Mouse (Mus musculus) left cerebral cortex, postnatal 25 days (tissue): Measurements from ENCODE around the gene Grb7. TPM values are rescaled to one million over a fixed set of nuclear protein-coding genes. Genes with fewer than 3 reads are reported as not detected.

Experiments used
- DNase-seq, 2 experiments: peaks; one replicate each; pipeline ENCODE4 v3.0.0; 2022; ENCODE audit warnings: low spot score in 2 of 2, mixed read lengths in 1 of 2
- intact Hi-C: fragments of 180-260 bp; cut with DNase I; formaldehyde crosslinking; loops from one replicate; pipeline ENCODE4 v1.15.1; 2025
- total RNA-seq, 2 experiments: library from RNA; stranded (reverse); gene quantifications; 2 replicates each; pipeline ENCODE4 v1.2.3; 2021

Gene Grb7
- total RNA-seq, 2 experiments from 2014 or later: 2.4 to 2.7 TPM

DNA sequence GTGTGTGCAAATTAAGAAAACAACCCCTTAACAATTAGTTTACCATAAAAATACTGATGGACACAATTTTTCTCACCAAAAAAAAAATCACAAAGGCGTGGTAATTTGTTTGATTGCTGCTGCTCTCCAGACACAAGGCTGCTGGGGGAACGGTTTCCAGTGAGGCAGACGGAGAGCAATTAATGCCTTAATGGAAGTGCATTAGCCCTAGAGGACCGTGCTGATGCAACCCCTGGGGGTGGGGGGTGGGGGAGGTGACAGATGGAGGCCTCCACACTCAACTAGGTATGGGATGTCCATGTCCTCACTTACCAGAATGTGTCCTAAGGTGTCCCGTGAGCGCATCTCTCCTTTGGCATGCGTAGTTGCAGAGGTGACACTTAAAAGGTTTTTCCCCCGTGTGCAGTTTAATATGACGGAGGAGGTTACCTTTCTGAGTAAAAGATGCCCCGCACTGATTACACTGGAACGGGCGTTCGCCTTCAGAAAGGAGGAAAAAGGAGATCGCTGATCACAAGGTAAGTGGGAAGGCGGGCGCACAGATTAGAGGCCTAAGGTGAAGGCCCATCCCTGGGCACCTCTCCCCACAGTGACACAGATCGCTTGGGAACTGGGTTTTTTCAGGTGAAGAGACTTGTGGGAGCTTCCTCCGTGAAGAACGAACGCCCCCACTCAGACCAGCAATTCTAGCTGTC is 42.5 kb downstream of the Grb7 start:
- intact Hi-C loops: no loop called here
- no peak for DNase-seq

DNA sequence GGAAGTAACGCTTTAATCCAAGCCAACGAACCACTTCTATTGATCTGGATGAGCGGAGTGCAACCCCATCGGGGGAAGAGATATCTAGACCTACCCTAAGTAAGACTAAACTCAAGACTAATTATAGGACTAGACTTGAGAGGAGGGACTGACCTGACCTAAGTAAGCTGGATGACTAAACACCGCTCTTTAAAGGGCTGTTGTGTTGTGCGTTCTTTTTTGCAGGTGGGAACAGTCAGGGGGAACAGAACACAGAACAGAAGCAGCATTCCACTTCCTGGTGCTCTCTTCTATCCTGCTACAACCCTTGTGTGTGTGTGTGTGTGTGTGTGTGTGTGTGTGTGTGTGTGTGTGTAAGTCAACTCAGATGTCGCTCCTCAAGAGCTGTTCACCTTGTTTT is 45.4 kb downstream of the Grb7 start:
- no peak for DNase-seq
- intact Hi-C loops: no loop called here

DNA sequence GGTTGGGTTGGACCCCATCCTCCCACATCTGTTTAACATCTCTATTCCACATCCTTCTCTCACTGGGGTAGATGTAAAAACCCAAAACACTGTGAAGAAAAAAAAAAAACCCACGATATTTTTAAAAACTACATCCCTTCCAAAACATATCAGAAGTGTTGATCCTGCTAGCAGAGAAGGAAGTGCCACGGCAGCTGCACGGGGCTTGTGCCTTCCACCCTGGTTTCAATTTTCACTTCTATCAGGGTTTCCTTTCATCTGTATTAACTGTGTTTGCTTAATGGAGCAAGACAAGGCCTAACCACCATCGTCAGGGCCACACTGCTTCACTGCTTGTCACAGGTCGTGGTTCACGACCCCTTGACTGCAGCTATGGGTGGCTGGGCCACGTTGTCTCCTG is 46.8 kb downstream of the Grb7 start:
- no peak for DNase-seq
- intact Hi-C loops: no loop called here

DNA sequence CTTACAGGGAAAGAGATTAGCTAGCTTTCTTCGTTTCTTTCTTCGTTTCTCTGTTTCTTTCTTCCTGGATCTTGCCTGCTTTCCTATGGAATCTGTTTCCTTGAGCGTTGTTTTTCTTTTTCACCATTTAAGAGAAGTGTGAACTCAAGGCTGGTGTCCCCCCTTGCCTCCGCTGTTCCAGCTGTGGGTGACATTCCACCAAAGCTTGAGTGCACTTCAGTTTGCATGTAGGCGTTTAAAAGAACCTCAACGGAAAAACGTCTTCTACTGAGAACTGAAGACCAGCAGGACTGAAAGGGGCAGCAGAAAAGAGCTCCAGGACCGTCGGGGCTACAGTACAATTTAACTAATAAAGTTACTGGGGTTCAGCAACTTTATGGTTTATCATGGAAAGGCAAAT is 47.2 kb downstream of the Grb7 start:
- intact Hi-C loops: no loop called here
- no peak for DNase-seq

DNA sequence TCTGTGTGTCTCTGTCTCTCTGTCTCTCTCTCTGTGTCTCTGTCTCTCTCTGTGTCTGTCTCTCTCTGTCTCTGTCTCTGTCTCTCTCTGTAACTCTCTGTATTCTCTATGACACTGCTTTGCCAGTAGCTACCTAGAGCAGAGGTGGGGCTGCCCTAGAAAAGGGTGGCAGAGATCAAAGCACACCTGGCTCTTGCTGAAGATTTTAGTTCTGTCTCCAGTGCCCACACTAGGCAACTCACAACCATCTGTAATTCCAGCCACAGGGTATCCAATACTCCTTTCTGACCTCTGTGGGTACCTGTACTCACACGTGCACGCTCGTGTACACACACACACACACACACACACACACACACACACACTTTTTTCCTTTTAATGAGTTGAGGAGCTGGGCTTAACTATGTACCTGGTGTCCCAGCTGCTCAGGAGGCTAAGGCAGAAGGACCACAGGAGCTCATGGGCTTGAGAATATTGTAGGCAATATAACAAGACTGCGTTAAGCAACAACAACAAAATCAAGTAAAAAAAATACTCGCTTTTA is 49.1 kb downstream of the Grb7 start:
- intact Hi-C loops: no loop called here
- DNase-seq: no peak

DNA sequence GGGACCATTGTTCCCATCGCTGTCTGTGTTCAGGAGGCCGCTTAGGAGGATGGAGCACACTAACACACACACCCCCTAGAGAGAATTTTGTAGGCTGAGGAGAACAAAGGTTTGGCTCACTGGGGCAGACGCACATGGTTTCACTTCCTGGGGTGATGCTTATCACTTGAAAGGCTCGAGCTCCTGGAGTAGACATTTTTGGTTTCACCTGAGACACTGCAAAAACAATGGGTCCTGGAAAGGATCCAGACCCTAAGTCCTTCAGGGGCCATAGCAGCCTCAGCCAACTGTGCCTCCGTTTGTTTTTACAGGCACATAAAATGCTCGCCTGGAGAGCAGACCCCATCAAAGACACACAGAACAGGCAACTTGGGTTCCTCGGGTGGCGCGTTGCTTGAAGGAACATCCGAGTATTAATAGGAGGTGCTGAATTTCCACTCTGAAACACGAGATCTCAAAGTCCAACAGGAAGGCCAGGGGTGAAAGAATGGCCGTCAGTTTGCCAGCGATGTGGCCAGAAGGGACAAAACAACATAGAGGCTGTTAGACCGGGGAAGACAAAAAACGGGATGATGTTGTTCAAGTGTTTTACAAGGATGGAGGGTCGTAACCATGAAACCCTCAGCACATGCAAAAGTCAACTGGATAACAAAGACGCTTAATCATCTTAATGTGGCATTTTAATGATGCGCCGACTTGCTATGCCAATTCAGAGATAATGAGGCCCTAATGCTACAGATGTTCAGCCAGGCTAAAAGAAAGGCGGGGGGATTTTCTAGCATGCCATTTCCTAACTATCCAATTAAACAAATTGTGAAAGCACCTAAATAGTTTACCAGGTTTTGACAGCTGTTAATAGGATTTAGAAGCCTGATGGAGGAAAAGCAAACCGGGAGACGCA is 51.4 kb downstream of the Grb7 start:
- intact Hi-C loops: no loop called here
- DNase-seq: no peak

DNA sequence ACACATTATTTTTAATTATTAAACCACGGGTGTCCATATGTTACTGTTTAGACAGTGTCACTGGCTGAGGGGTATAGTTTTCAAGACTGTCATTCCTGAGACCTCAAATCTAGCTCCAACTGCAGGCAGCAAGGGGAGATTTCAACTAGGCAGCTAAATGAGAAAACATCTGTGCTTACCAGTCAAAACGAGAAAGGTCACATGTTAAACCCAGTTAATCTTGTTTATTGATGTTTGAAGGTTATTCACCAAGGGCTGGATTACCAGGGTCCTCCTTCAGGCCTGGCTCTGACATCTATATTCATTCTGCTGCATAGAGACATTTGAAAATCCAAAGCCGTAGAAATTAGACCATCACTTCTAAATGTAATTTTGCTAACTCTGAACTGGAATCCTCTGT is 58.7 kb downstream of the Grb7 start:
- DNase-seq: no peak
- intact Hi-C loops: no loop called here

Other genes starting within 250 kb of the Grb7 start
- gene Cdk12, start 243.3 kb upstream of the Grb7 start, total RNA-seq: 10 to 100 TPM; 35.2 to 38.8 TPM
- gene Neurod2, start 116.7 kb upstream of the Grb7 start, total RNA-seq: 10 to 100 TPM; 57.3 to 64.3 TPM
- 100 to 1,000 TPM; 141 to 380 TPM for gene Ppp1r1b, start 98.0 kb upstream of the Grb7 start, total RNA-seq
- gene Stard3, start 88.0 kb upstream of the Grb7 start, total RNA-seq: 10 to 100 TPM; 34.1 to 36.8 TPM
- gene Tcap, start 62.6 kb upstream of the Grb7 start, total RNA-seq: 10 to 100 TPM in 1 of 2 experiments, 1 to 10 TPM in 1; 9.3 to 11.6 TPM
- gene Pnmt, start 59.9 kb upstream of the Grb7 start, total RNA-seq: under 1 TPM; 0.39 to 0.73 TPM
- 10 to 100 TPM; 10.1 to 11.3 TPM for gene Pgap3, start 45.9 kb upstream of the Grb7 start, total RNA-seq
- 1 to 10 TPM; 1.8 to 2.4 TPM for gene Erbb2, start 33.9 kb upstream of the Grb7 start, total RNA-seq
- gene Mien1, start 7.4 kb upstream of the Grb7 start, total RNA-seq: 100 to 1,000 TPM; 119 to 120 TPM
- gene Ikzf3, start 99.6 kb downstream of the Grb7 start, total RNA-seq: under 1 TPM in 1 of 2 experiments, not detected in 1; 0.78 TPM
- not detected for gene Zpbp2, start 104.7 kb downstream of the Grb7 start, total RNA-seq
- 10 to 100 TPM; 48.9 TPM for gene Ormdl3, start 141.0 kb downstream of the Grb7 start, total RNA-seq
- not detected for gene Lrrc3c, start 151.9 kb downstream of the Grb7 start, total RNA-seq
- 10 to 100 TPM; 11.6 to 14.0 TPM for gene Gm12355, start 179.3 kb downstream of the Grb7 start, total RNA-seq
- not detected for gene Gsdma3, start 180.0 kb downstream of the Grb7 start, total RNA-seq
- gene Gsdma2, start 200.4 kb downstream of the Grb7 start, total RNA-seq: not detected
- gene Gsdma, start 218.0 kb downstream of the Grb7 start, total RNA-seq: not detected
- gene Psmd3, start 236.2 kb downstream of the Grb7 start, total RNA-seq: 100 to 1,000 TPM; 129 to 132 TPM